Comparison of ENCODE assay signal across 27 mouse cellular contexts in genomic region chr6:124665011-124665410, GRCm38 (mm10). TPM values are rescaled to one million over a fixed set of nuclear protein-coding genes. Genes with fewer than 3 reads are reported as not detected.
DNase-seq lines count a peak whose midpoint lies in the region; ATAC-seq and TF ChIP-seq lines count a peak whose summit lies in the region.
"Had no signal": no experiment of that assay in that cellular context is flagged by ENCODE, and none has a peak within 500 bp of the region (broad histone marks: within the 10 kb centered on the region; RNA-seq: fewer than 3 reads in every experiment).

No protein-coding gene starts in this region.

- H3K4me1 ChIP-seq in MEL (ENCODE audit: control insufficient read depth in 1 of 2, insufficient read depth in 2 of 2, low read length in 2 of 2), result peaks cover 9 to 24% of the 10 kb centered on the region in 2 experiments
- H3K4me1 ChIP-seq in liver, embryonic 14.5 days (replicated peaks; ENCODE audit: control insufficient read depth in 2 of 2, insufficient read depth in 2 of 2, low read length in 1 of 2), result peaks cover 11 to 15% of the 10 kb centered on the region in 2 experiments

- H3K9me3 ChIP-seq in MEL (replicated peaks; ENCODE audit: insufficient read depth, low read length), result no peaks in the 10 kb centered on the region
- H3K9me3 ChIP-seq in liver, embryonic 14.5 days (ENCODE audit: control insufficient read depth, low read length), result no peaks in the 10 kb centered on the region
- H3K9me3 ChIP-seq: embryonic facial prominence, embryonic 12.5 days; forebrain, embryonic 15.5 days; limb, embryonic 10.5 days; midbrain, embryonic 12.5 days had no signal

- H3K36me3 ChIP-seq in MEL (ENCODE audit: control insufficient read depth in 1 of 2, insufficient read depth in 2 of 2, low read length in 2 of 2), result peaks cover 1 to 37% of the 10 kb centered on the region in 2 experiments; a peak in 3 of 4 replicates
- H3K36me3 ChIP-seq in liver, embryonic 14.5 days (replicated peaks; ENCODE audit: control insufficient read depth, insufficient read depth, low read depth), result peaks cover 4% of the 10 kb centered on the region
- H3K36me3 ChIP-seq: embryonic facial prominence, embryonic 12.5 days; forebrain, embryonic 15.5 days; limb, embryonic 10.5 days; midbrain, embryonic 12.5 days had no signal

- 84% methylated on average over 10 of the region's 10 CpGs for WGBS in liver, embryonic 14.5 days (ENCODE audit: insufficient replicate concordance)

- H3K79me2 ChIP-seq in MEL (ENCODE audit: control insufficient read depth, insufficient read depth, low read length, poor library complexity), result peaks cover 59% of the 10 kb centered on the region

- TF ChIP-seq CTCF in MEL (IDR thresholded peaks at IDR 0.05 in 2 of 3, conservative IDR thresholded peaks at IDR 0.05 in 1 of 3; ENCODE audit: control insufficient read depth in 1 of 3, insufficient read depth in 1 of 3, low read depth in 2 of 3, low read length in 3 of 3, poor library complexity in 1 of 3, severe bottlenecking in 1 of 3), result no peak
- TF ChIP-seq CTCF in liver, embryonic 14.5 days (IDR thresholded peaks at IDR 0.05; ENCODE audit: low read depth), result no peak

- intact Hi-C loops in heart, postnatal 36 days (cut with DNase I), result no loop called here

- H3K9ac ChIP-seq in MEL (ENCODE audit: control insufficient read depth, low read depth, low read length, poor library complexity, severe bottlenecking), result peak overlapping the region; percentile 40
- H3K9ac ChIP-seq in liver, embryonic 14.5 days (replicated peaks), result peak overlapping the region; percentile 24; the same call in 1 of the 2 replicates
- H3K9ac ChIP-seq: embryonic facial prominence, embryonic 12.5 days; forebrain, embryonic 15.5 days; hindbrain, embryonic 14.5 days; midbrain, embryonic 12.5 days had no signal

- TF ChIP-seq RAD21 in MEL (IDR thresholded peaks at IDR 0.05; ENCODE audit: low read depth, low read length), result no peak

- no peaks in the 10 kb centered on the region for H3K27me3 ChIP-seq in MEL (ENCODE audit: control insufficient read depth in 1 of 2, insufficient read depth in 2 of 2, low read length in 2 of 2)
- no peaks in the 10 kb centered on the region for H3K27me3 ChIP-seq in liver, embryonic 14.5 days (ENCODE audit: control insufficient read depth, insufficient read depth, low read length)
- H3K27me3 ChIP-seq: embryonic facial prominence, embryonic 12.5 days; forebrain, embryonic 15.5 days; midbrain, embryonic 12.5 days had no signal

- peak overlapping the region; percentile 30 to 99 for H3K4me3 ChIP-seq in MEL (ENCODE audit: control insufficient read depth in 1 of 2, insufficient read depth in 1 of 2, low read depth in 2 of 2, low read length in 2 of 2)
- H3K4me3 ChIP-seq in liver, embryonic 14.5 days (ENCODE audit: insufficient read depth in 1 of 2, low read depth in 2 of 2, low read length in 2 of 2), result peak overlapping the region; percentile 5 to 61; a peak in 3 of 4 replicates
- H3K4me3 ChIP-seq: embryonic facial prominence, embryonic 12.5 days; forebrain, embryonic 15.5 days; heart, adult 2 months; limb, embryonic 10.5 days; midbrain, embryonic 12.5 days had no signal

- DNase-seq in heart, adult 11 months, result peak; percentile 80
- no peak for DNase-seq in heart, postnatal 36 days
- no peak for DNase-seq in MEL (ENCODE audit: low read depth, low spot score)
- no peak for DNase-seq in liver, embryonic 14.5 days (ENCODE audit: low read depth in 3 of 3, low spot score in 3 of 3)
- peak; percentile 31 for DNase-seq in thymus, postnatal 14 days
- DNase-seq in embryo, embryonic 10.5 days (ENCODE audit: low spot score), result no peak
- no peak for DNase-seq in cerebellum, adult 11-12 months
- no peak for DNase-seq in gastrocnemius, postnatal 10 days
- DNase-seq: adrenal gland, postnatal 36 days; cerebellum, adult 18-20 months; cerebellum, postnatal 14 days; gastrocnemius, postnatal 14 days; heart, adult 2 months; kidney, adult 8-10 months; kidney, postnatal 10 days; lung, adult 18-20 months had no signal

- no peak for TF ChIP-seq POLR2A in MEL (IDR thresholded peaks at IDR 0.05; ENCODE audit: control insufficient read depth in 1 of 2, insufficient read depth in 1 of 2, low read depth in 1 of 2, low read length in 2 of 2, poor library complexity in 1 of 2)

- TF ChIP-seq EP300 in MEL (IDR thresholded peaks at IDR 0.05; ENCODE audit: low read depth in 1 of 2, low read length in 2 of 2), result no peak
- no peak for TF ChIP-seq EP300 in liver, embryonic 14.5 days (IDR thresholded peaks at IDR 0.05; ENCODE audit: low read depth)

- H3K27ac ChIP-seq in MEL (ENCODE audit: control insufficient read depth, low read depth, low read length), result peak overlapping the region; percentile 25
- no peak overlapping the region for H3K27ac ChIP-seq in liver, embryonic 14.5 days
- H3K27ac ChIP-seq: embryonic facial prominence, embryonic 12.5 days; forebrain, embryonic 15.5 days; heart, adult 2 months; hindbrain, embryonic 14.5 days; limb, embryonic 10.5 days; midbrain, embryonic 12.5 days; stomach, postnatal 0 days had no signal

- H3K4me2 ChIP-seq in liver, embryonic 14.5 days (ENCODE audit: low read depth), result peak overlapping the region; percentile 96
- H3K4me2 ChIP-seq: forebrain, embryonic 15.5 days; hindbrain, embryonic 14.5 days; midbrain, embryonic 12.5 days had no signal

- ATAC-seq in liver, embryonic 14.5 days (ENCODE audit: insufficient read depth), result no peak
- ATAC-seq: forebrain, embryonic 15.5 days; inflammation-experienced regulatory T-cells, adult 6 months had no signal

TF ChIP-seq in MEL, 35 proteins besides CTCF, POLR2A, EP300 and RAD21:
- TF ChIP-seq MYB (IDR thresholded peaks at IDR 0.05; ENCODE audit: low read depth, low read length) (no peak), RCOR1 (IDR thresholded peaks at IDR 0.05; ENCODE audit: low read depth, low read length) (no peak), GATA1 (IDR thresholded peaks at IDR 0.05; ENCODE audit: low read depth, low read length) (peak; percentile 48)

RNA-seq across cellular contexts. Expression of gene Lpcat3, which starts 2.2 kb away (rescaled TPM):
- total RNA-seq in heart, postnatal 36 days (2021), result 10 to 100 TPM; 51.6 TPM
- 135 and 143 TPM in 2 replicates for total RNA-seq in MEL (2012; rRNA removed)
- 100 to 1,000 TPM in 1 of 2 experiments, not detected in 1; 337 TPM for polyA plus RNA-seq in MEL (2012; ENCODE audit: insufficient read depth in 1 of 2, insufficient read length in 2 of 2, low read depth in 1 of 2, low replicate concordance in 2 of 2, missing spikeins in 1 of 2)
- 61.4 and 65.7 TPM in 2 replicates for polyA plus RNA-seq in liver, embryonic 14.5 days (2012; rRNA removed)
- 64.2 and 67.0 TPM in 2 replicates for polyA plus RNA-seq in liver, embryonic 14.5 days (2014; fragmentation: Nextera tagmentation; extraction: Ambion mirVana)
- 10 to 100 TPM; 28.2 to 41.3 TPM for total RNA-seq in gastrocnemius, postnatal 10 days (2021)

RNA-seq across cellular contexts. Expression of gene C1s2, which starts 29.1 kb away (rescaled TPM):
- total RNA-seq in heart, postnatal 36 days (2021), result under 1 TPM; 0.53 to 0.57 TPM
- 0.12 and 0.16 TPM in 2 replicates for total RNA-seq in MEL (2012; rRNA removed)
- polyA plus RNA-seq in MEL (2012; ENCODE audit: insufficient read depth in 1 of 2, insufficient read length in 2 of 2, low read depth in 1 of 2, low replicate concordance in 2 of 2, missing spikeins in 1 of 2), result under 1 TPM in 1 of 2 experiments, not detected in 1; 0.25 TPM
- 0.01 TPM in 1 of 2 replicates, not detected in the other for polyA plus RNA-seq in liver, embryonic 14.5 days (2012; rRNA removed)
- not detected in 2 replicates for polyA plus RNA-seq in liver, embryonic 14.5 days (2014; fragmentation: Nextera tagmentation; extraction: Ambion mirVana)
- total RNA-seq in gastrocnemius, postnatal 10 days (2021), result 1 to 10 TPM in 1 of 2 experiments, under 1 TPM in 1; 0.68 to 1.1 TPM
- total RNA-seq: megakaryocyte, adult 5-6 weeks; neutrophil, adult 5-6 weeks had no signal
- polyA plus RNA-seq: embryonic facial prominence, embryonic 12.5 days; heart, adult 2 months; heart, embryonic 14.5 days; inflammation-experienced regulatory T-cells, adult 6 months; limb, embryonic 10.5 days; midbrain, embryonic 12.5 days; small intestine, adult 2 months had no signal

RNA-seq across cellular contexts. Expression of gene Emg1, which starts 47.0 kb away (rescaled TPM):
- total RNA-seq in heart, postnatal 36 days (2021), result 10 to 100 TPM; 64.4 to 73.8 TPM
- total RNA-seq in MEL (2012; rRNA removed), result 378 and 391 TPM in 2 replicates
- polyA plus RNA-seq in MEL (2012; ENCODE audit: insufficient read depth in 1 of 2, insufficient read length in 2 of 2, low read depth in 1 of 2, low replicate concordance in 2 of 2, missing spikeins in 1 of 2), result 100 to 1,000 TPM in 1 of 2 experiments, not detected in 1; 346 TPM
- 91.1 and 103 TPM in 2 replicates for polyA plus RNA-seq in liver, embryonic 14.5 days (2012; rRNA removed)
- polyA plus RNA-seq in liver, embryonic 14.5 days (2014; fragmentation: Nextera tagmentation; extraction: Ambion mirVana), result 147 and 162 TPM in 2 replicates
- total RNA-seq in gastrocnemius, postnatal 10 days (2021), result 10 to 100 TPM; 61.0 to 62.5 TPM

RNA-seq across cellular contexts. Expression of gene Phb2, which starts 47.1 kb away (rescaled TPM):
- total RNA-seq in heart, postnatal 36 days (2021), result 100 to 1,000 TPM; 311 to 336 TPM
- total RNA-seq in MEL (2012; rRNA removed), result 623 and 706 TPM in 2 replicates
- polyA plus RNA-seq in MEL (2012; ENCODE audit: insufficient read depth in 1 of 2, insufficient read length in 2 of 2, low read depth in 1 of 2, low replicate concordance in 2 of 2, missing spikeins in 1 of 2), result 100 to 1,000 TPM; 309 to 815 TPM
- polyA plus RNA-seq in liver, embryonic 14.5 days (2012; rRNA removed), result 101 and 124 TPM in 2 replicates
- polyA plus RNA-seq in liver, embryonic 14.5 days (2014; fragmentation: Nextera tagmentation; extraction: Ambion mirVana), result 210 and 240 TPM in 2 replicates
- 100 to 1,000 TPM; 205 to 206 TPM for total RNA-seq in gastrocnemius, postnatal 10 days (2021)

Comparison
In these comparisons a context has a peak if more than half of its experiments do, and no peak if none do; other contexts are left out.
1. DNase-seq: peak in heart, adult 11 months (single experiment) and thymus, postnatal 14 days (single experiment); none in heart, postnatal 36 days (0 of 2), MEL (single experiment), liver, embryonic 14.5 days (0 of 3), embryo, embryonic 10.5 days (single experiment), cerebellum, adult 11-12 months (single experiment) and gastrocnemius, postnatal 10 days (single experiment).